Mouse (Mus musculus) frontal cortex, postnatal 10 days (tissue): Measurements from ENCODE around the gene Tmem256.
"Not testable (repeated sequence)": the region's sequence is repeated elsewhere in the genome, so short reads cannot be mapped to it uniquely, and the experiment has no call there.

Experiments
- DNase-seq, 2 experiments: peaks; one replicate each; pipeline ENCODE4 v3.0.0; 2022; ENCODE audit warnings: low spot score in 2 of 2, mixed read lengths in 1 of 2

Tmem256 gene

DNA sequence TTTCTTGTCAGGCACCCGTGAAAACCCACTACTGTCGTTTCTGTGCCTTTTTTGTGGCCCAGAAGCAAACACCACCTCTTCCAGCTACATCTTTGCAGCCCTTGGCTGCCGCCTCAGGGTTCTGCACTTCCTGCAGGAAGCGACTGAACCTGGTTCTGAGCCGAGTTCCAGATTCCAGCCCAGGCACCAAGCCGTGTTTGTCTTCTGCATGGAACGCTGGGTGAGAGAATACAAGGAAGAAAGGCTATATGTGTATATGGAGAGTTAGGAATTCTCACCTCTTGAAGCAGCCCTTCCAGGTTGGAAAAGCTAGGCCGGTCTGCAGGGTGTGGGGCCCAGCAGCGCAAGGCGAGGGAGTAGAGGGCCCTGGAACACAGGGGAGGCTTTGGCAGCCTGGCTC, 16.4 kb downstream of the Tmem256 start:
- DNase-seq: no peak

DNA sequence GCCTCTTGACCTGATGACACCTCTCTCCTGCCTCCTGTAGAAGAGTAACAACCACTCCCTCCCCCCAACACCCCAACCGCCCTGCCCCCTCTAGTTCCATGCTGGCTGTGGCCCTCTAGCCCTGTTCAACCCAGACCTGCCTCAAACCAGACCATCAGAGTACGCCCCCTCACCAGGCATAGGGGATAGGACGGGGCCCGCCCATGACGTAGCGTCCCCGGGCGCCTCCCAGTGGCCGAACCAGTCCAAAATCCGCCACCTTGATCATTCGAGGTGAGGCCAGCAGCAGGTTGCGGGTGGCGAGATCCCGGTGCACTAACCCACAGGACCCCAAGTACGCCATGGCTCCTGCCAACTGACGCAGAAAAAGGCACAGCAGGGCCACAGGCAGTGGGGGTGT, 17.0 kb downstream of the Tmem256 start:
- DNase-seq: no peak

DNA sequence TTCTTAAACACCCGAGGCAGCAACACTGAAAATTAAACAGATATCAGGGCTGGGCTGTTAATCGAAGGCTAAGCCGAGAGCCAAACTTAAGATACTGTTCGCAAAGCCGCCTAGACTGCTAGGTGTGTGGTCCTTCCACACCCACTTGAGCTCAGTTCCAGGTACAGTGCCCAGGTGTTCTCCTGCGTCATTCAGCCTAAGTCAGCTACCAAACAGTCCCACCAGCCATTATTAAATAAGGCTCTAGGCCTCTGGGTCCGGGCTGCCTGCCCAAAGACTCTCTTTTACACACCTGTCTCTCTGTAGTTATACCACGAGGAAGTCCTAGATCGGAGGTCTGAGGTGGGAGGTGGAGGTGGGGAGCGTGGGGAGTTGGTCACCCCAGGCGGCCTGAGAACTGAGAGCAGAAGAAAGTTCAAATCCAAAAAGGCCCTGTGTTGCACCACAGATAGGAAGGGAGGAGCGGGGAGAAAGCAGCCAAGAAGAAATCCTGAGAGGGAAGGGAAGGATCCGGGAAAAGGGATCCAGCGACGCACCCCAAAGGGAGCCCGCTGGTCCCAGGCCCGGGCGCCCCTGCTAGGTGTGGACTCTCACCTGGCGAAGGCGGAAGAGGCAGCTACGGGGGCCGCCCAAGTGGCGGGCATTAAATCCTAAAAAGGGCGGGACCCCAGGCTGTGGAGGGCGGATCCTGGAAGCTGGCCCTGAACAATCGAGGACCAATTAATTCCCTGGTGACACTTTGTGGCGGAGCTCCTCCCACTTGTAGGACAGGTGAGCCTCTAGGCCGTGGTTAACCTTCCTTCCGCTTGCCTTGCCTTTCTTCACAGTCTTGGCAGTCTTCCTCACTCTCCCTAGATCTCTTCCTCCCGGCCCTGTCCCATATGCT, 20.0 kb downstream of the Tmem256 start, which contains the start of gene Tnk1:
TSS of gene Tnk1 (minus strand) at position 618 of the 886 bp plus-strand sequence.
- no peak for DNase-seq

DNA sequence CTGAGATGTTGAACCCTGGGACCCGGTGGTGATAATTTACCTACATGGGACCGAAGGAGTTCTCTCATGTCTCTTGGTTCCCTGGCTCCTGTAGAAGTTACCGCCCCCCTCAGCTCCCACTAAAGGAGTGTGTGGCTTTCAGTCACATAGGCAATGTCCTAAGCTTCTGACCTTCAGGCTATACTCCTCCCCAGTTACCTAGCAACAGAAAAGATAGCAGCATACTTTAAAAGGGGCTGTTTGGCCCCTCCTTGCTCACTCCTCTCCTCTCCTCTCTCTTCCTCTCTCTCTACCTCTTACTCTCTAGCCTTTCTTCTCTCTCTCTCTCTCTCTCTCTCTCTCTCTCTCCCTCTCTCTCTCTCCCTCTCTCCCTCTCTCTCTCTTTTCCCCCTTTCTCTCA, 25.4 kb downstream of the Tmem256 start:
- not testable (repeated sequence) for DNase-seq

DNA sequence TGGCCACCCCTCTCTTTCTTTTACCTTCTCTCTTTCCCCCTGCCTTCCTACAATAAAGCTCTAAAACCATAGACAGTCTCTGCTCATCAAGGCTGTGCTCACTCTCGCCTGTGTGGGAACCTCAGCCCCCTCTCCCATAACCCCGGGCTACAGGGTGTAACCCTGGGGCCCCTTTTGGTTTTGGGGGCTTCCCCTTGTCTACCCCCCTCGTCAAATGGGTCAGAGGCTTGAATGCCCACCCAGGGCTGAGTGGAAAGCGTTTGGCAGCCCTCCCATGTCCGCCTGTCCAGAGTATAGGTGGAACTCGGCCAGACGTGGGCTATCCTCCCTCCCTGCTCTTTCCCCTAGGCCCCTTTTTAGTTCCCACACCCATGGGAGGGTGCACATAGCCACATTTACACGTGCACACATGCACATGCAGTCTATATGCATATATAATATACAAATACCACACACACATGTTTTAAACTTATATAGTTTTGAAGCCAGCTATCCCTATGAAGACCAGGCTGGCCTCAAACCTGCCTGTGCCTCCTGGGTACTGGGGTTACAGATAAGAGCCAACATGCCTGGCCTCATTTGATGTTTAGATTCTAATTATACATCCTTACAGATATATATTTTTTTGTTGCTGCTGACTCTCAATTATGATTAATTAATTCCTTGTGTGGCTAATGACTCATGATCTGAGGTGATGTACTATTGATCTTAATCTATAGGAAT, 26.0 kb downstream of the Tmem256 start:
- no peak for DNase-seq

DNA sequence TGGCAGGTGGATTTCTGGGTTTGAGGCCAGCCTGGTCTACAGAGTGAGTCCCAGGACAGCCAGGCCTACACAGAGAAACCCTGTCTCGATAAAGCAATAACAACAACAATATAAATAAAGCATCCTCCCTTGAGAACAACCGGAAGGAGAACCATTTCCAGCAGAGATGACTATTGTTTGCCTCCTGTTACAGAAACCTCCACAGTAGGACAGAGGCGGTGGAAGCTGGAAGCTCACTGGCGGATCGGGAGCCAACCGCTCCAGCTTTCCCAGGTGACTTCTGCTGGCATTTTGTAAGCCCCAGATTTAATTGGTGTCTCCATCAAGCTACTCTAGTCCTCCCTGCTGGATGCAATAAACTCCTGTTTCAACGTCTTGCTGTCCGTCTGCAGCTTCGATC, 27.2 kb downstream of the Tmem256 start:
- no peak for DNase-seq

DNA sequence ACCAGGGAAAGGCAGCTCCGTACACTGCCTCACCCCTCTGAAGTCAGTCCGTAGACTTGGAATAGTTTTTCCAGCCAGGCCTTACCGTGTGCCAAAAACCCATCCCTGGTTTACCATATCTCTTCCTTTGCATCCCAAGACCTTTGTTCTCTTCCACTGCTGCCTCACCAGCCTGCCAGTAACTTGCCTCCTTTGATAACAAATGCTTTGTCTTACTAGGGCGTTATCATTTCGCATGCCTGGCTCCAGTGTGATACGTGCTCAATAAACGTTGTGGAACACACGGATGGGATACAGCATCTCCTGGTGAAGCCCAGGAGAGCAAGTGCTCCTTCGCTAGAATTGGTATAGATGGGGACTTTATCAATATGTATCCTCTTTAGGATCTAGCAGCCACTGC, 29.0 kb downstream of the Tmem256 start:
- no peak for DNase-seq

DNA sequence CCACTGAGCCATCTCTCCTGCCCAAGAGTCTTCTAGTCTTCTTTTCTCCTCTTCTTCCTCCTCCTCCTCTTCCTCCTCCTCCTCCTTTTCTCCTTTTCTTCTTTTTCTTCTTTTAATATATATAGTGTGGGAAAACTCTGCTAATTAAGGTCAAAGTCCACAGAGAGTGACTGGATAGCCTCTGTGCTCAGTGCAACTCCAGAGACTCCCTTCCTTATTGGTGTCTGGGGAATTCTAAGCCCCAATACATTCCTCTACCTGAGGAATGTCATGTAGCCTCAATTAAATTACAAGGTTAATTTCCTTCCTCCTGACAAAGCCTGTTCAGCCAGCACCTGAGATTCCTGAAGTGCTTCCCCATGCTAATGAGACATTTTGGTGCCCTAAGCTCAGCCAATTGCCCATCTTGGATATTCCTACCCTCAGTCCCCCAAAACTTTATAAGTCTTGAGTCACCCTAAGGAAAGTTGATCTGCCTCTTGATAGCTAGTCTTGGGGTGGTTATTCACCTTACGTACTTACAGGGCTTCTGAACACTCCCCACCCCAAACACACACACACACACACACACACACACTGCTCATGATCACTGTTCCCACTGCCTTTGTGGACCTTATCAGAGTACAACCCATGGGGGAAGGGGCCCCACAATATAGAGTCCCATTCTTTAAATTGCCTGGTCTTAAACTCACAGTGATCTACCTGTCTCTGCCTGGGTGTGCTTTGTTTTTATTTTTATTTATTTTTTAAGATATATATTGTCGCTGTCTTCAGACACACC, 32.2 kb downstream of the Tmem256 start:
- no peak for DNase-seq

DNA sequence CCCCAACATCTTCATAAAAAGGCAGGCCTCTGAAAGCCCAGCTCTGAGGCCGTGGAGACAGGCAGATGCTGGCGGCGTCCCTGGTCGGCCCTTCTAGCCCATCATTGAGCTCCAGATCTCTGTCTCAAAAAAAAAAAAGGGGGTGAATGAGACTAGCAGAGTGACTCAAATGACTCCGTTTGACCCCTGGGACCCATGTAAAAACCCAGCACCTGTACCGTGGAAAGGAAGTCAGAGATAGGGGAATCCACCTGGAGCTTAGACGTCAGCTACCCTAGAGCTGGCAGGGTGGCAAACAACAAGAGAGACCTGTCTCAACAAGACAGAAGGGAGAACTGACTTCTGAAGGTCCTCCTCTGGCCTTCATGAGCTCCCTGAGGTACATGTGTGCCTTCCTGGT, 33.5 kb downstream of the Tmem256 start:
- DNase-seq: no peak

DNA sequence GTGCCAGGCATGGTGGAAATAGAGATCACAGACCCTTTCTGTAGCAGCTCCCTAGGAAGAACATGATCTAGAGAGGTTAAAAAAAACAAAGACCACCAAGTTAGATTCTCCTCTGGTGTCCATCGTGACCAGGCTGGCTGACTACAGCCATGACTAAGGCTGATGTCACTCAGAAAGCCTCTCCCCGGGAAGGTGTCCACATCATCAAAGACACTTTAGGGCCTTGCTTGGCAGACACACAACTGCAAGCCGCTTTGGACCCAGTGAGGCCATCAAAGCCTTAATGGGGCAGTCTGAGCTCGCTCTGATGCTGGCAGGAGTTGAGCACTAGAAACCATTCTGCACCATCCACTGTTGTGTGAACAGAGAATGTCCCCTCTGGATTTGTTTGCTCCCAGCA, 34.1 kb downstream of the Tmem256 start:
- no peak for DNase-seq

DNA sequence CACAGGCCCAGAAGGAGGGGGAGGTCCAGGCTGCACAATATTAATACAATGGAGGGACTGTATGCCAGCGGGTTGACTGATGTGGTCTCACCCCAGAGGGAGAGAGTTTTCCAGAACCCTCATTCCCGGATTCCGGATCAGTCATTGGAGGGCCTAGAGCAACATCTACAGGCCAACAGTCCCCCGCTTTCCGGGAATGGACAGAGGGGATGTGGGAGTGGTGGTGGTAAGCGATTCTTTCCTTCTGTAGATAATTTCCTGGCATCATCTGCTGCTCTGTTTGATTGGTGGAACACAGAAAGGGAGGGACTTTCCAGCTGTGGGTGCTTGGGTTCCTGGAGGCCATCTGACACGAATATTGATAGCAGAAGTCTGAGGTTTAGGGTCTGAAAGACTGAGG, 37.9 kb downstream of the Tmem256 start:
- no peak for DNase-seq

DNA sequence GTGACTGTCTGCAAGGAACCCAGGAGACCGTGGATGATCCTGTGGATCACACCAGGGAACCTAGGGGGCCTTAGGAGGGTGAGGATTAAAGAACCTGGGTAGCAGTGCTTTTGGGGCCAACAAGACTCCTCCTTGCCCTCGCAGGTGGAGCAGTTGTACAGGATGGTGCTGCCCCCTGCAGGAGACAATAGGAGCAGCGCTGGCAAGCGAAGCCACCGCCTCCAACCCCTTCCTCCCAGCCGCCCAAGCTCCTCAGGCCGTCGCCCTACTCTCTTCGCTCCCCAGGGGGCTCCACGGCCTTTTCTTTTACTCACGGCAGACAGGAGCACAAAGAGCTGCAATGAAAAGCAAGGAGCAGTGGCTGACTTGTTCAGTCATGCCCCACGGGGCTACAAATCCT, 38.6 kb downstream of the Tmem256 start:
- DNase-seq: peak; percentile 57 to 77

DNA sequence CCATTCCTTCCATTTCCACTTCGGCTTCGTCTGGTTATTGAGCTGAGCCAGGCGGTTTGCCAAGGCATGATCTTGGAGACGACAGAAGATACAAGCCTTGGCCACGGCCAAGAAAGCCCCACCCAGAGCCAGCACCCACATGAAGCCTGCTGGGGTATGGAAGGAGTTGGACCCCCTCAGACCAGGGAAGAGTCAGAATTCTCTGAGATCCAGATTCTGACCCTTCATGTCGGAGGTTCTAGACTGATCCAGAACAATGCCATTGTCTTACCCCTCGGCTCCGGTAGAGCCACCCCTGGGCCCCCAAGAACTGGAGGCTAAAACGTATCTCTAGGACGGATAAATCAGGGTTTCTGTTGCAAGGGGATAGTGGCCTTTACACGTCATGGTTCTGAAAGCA, 39.6 kb downstream of the Tmem256 start, which contains the start of gene Tmem95:
TSS of gene Tmem95 (minus strand) at position 141 of the 400 bp plus-strand sequence.
- no peak for DNase-seq

DNA sequence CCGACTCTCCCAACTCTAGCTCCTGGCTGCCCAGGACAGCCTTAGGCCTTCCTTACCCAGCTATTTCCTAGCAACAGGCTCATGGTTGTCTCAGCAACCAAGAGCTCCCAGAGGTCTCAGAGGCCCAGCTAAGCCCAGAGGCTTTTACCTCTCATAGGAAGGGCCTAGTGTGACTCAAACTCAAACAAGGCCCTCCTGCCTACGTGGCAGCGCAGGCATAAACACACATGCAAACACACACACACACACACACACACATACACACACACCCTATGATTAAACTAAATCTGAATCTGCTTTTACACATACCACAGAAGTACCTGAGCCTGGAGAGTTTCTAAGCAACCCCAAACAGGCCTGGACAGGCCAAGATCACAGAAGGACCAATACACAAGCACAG, 40.1 kb downstream of the Tmem256 start:
- no peak for DNase-seq

DNA sequence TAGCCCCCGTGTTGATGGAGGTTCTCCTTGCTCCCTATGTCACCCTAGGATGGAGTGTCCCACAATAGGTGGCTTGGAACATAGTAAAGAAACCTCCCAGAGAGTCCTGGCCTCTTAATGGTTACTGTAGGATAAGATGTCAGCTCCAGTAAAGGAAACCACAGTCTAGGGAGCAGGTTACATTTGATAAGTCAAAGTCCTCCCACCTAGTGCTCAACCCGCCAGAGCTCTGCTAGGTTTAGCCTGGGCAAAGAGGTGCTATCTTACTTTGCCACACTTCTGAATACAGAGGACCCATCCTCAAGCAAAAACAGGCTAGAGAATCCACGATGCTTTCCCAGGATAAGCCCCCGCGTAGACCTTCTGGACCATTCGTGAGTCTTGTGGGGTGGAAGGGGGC, 40.6 kb downstream of the Tmem256 start:
- no peak for DNase-seq

DNA sequence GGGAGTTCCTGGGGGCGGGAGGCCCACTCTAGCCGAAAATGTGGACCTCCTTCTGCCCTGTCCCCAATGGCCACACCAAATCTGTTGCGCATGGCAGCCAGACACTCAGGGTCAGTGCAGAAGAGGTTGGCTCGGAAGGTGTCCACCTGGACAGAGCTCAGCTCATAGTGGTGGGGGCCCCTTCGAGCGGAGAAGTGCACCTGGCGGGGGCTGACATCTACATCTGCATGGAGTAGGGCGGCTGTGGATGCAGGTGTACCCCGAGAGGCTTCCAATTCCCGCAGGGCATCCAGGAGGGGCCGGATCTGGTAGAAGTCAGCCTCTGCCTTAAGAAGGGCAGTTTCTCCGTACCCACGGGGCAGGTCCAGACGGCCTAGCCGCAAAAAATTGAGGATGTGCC, 41.4 kb downstream of the Tmem256 start:
- DNase-seq: peak in 1 of 2 experiments; percentile 8

DNA sequence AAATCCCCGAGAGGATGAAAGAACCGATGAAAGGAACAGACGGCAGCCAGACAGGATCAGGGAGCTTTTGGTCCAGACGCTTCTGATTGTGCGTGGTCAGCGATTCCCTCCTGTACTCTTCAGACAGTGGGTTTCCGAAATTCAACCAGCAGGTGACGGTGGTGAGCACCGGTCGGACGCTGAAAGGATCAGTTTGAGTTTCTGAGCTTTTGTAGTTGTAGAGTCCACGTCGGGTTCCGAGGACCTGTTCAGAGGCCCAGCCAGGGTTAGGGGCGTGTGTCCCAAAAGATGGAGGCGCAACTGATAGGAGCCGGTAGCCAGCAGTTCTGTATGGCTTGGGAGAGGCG, 42.2 kb downstream of the Tmem256 start:
- peak in 1 of 2 experiments; percentile 57 for DNase-seq

DNA sequence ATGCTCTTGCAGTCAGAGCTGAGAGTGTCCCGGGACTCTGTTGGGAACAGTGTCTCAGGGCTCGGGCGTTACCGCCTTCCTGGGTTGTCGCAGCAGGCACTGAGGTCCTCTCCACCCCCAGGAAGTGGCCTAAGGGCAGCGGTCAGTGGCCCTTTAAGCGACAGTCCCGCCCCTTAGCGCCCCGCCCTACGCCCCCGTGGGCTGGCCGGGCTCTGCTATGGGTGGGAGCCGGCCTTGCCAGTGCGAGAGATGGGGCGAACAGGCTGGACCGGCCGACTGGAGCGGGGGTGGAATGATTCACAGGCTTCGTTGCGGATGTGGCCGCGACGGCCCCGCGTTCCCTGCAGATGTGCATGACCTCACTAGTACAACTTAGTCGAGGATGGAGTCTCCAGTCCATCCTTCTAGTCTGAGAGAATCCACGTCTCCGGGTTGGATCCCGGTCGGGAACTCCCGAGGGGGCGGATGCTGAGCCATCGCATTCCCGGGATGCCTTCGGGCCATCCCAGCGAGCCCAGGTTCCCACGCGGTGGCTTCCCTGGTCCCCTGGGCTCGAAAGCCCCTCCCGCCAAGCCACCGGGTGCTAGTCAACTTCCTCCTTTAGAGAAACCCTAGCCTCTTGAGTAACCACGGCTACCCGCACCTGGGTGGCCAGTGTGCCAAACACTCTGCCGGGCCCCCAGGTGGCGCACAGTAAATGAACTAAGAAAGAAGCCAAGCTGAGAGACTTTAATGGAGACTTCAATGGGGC, 42.7 kb downstream of the Tmem256 start, which contains the start of gene Kctd11:
TSS of gene Kctd11 (minus strand) at position 554 of the 751 bp plus-strand sequence.
- peak; percentile 62 to 68 for DNase-seq

DNA sequence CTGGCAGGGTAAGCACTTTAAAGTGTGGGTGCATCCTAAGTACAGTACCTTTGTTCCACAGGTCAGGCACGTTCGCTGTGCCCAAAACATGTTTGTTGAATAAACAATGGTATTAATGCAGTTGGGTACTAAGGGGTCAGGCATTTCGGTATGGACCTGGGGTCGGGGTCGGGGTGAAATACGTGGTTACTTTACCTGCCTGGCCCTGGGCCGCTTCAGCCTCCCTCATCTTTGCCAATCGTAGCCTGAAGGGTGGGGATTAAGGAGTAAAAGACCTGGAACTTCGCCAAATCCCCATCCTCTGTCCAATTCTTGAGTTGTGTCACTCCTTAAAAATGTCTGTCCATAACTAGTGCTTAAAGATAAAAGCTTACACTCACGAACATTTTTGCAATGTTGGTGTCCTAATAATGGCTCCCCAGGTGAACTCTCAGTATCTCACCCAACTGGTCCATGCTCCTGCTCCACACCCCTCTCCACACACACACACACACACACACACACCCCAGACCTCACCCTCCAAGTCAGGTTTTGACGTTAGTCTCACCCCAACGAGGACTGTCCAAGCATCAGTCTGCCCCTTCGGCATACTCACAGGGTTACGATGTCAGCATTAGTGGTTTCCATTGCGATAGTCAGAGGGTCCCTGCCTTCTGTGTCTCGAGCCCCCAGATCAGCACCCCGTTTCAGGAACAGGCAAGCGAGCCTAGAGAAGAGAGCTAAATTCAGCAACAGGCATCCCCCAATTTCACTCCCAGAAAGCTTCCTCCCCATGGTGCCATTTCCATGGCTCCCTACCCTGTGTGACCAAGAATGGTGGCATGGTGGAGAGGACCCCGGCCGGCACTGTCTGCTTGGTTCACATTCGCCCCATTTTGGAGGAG, 43.7 kb downstream of the Tmem256 start:
- no peak for DNase-seq

DNA sequence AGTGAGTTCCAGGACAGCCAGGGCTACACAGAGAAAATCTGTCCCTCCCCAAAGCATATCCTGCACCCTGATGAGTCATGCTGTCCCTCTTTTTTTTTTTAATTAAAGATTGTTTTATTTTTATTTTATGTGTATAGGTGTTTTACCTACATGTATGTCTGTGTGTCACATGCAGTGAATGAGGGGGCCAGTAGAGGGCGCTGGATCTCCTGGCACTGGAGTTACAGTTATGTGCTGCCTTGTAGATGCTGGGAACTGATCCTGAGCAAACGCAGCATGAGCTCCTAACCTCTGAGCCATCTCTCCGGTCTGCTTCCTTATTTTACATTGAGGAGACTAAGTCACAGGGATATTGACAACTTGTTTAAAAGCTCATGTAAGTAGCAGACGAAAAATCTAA, 44.8 kb downstream of the Tmem256 start:
- no peak for DNase-seq
